Mouse (Mus musculus): ENCODE measurements around the gene Cnn3. TPM values are rescaled to one million over a fixed set of nuclear protein-coding genes. Genes with fewer than 3 reads are reported as not detected.
A peak's percentile ranks its signal among the peaks of the same experiment; 100 is the strongest.

Cnn3 gene
- polyA plus RNA-seq, 1 experiment from 2014 or later, result 643 TPM

DNA sequence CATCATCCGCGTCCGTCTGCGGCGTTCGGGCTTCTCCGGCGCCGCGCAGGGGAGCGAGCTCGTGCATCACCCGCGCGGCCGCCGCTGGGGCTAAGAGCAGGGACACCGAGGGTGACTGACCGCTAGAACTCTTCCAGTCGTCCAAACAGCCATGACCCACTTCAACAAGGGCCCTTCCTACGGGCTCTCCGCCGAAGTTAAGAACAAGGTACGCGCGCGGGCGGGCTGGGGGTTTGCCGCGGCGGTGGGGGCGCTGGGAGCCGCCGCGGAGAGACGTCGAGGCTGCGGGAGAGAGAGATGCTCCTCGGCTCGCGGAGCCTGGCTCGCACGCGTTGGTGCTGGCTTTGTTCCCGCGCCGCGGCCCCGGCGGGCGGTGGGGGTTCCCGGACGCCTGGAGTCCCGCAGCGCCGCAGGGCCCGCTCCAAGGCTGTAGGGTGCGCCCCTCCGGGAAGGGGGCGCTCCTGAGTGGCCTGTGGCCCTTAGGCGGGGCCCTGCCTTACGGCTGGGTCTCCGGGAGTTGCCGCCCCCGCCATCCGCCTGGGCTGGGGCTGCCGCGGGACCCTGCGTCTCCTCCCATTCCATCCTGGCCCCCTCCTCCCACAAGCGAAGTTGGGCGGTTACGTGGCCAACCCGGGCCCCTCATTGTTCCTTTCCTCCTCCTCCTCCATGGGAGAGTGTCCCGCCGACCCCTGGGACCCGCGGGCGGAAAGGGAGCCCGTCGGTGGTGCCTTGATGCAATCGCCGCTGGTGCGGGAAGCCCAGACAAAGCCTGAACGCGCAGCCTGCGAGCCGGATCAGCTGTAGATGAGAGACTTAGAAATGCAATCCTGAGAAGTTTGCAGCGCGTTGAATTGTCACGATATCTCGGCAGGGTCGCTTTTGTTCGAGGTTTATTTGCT lies 573 bp downstream of the Cnn3 start:
- Histone ChIP-seq H3K4me1 (replicated peaks) (peaks cover 45% of the 10 kb centered on the region), H3K4me3 (peak overlapping the region; percentile 93), H3K9ac (peak overlapping the region; percentile 97), H3K9me3 (no peaks in the 10 kb centered on the region), H3K27ac (replicated peaks) (peak overlapping the region; percentile 99), H3K36me3 (no peaks in the 10 kb centered on the region), H3K4me2 (peak overlapping the region; percentile 79), H3K27me3 (no peaks in the 10 kb centered on the region)
- under 1% methylated on average over 91 of the region's 93 CpGs for WGBS
- peak; percentile 81 for ATAC-seq (ENCODE audit: low read depth)

GRCm38 (mm10) chr3:121427520-121427908 lies 1.2 kb downstream of the Cnn3 start:
- H3K9ac ChIP-seq, result peak overlapping the region; percentile 97
- no peaks in the 10 kb centered on the region for H3K36me3 ChIP-seq
- ATAC-seq (ENCODE audit: low read depth), result peak; percentile 74
- peak overlapping the region; percentile 93 for H3K4me3 ChIP-seq
- peaks cover 52% of the 10 kb centered on the region for H3K4me1 ChIP-seq (replicated peaks)
- no peaks in the 10 kb centered on the region for H3K9me3 ChIP-seq
- H3K4me2 ChIP-seq, result peak overlapping the region; percentile 79
- H3K27me3 ChIP-seq, result no peaks in the 10 kb centered on the region
- WGBS, result 0% methylated on average over 13 of the region's 13 CpGs
- peak overlapping the region; percentile 99 for H3K27ac ChIP-seq (replicated peaks)

DNA sequence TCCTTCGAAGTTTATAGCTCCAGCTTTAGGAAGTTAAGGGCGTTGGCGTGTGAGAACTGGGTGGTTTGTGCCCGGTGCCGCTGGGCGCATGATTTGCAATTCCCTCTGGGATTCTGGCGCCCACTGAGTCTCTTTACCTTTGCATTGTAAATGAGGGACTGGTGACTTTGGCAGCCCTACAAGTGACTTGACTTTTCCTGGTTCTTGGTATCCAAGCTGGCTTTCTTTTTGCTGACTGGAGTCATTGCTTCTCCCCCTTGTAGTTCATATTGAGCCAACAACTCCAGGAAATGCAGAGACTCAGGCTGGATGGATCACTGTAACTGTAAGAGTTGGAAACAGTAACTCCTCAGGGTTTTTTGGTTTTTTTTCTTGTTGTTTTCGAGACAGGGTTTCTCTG lies 1.9 kb downstream of the Cnn3 start:
- peak overlapping the region; percentile 99 for H3K27ac ChIP-seq (replicated peaks)
- H3K4me1 ChIP-seq (replicated peaks), result peaks cover 59% of the 10 kb centered on the region
- no peak for ATAC-seq (ENCODE audit: low read depth)
- 7% methylated on average over 8 of the region's 8 CpGs for WGBS
- no peaks in the 10 kb centered on the region for H3K27me3 ChIP-seq
- H3K36me3 ChIP-seq, result no peaks in the 10 kb centered on the region
- H3K4me3 ChIP-seq, result peak overlapping the region; percentile 93
- no peaks in the 10 kb centered on the region for H3K9me3 ChIP-seq
- peak overlapping the region; percentile 79 for H3K4me2 ChIP-seq
- H3K9ac ChIP-seq, result peak overlapping the region; percentile 97

- no peak for ATAC-seq (ENCODE audit: low read depth)
- Histone ChIP-seq H3K36me3 (no peaks in the 10 kb centered on the region), H3K4me3 (peak overlapping the region; percentile 93), H3K4me2 (peak overlapping the region; percentile 79), H3K9me3 (no peaks in the 10 kb centered on the region), H3K27ac (replicated peaks) (peak overlapping the region; percentile 99), H3K9ac (peak overlapping the region; percentile 97), H3K27me3 (no peaks in the 10 kb centered on the region), H3K4me1 (replicated peaks) (peaks cover 65% of the 10 kb centered on the region)
- 52% methylated on average over 11 of the region's 11 CpGs for WGBS
These were observed 2.5 kb downstream of the Cnn3 start for GRCm38 (mm10) chr3:121428696-121429259.

GRCm38 (mm10) chr3:121429469-121429868 lies 3.2 kb downstream of the Cnn3 start:
- Histone ChIP-seq H3K9me3 (no peaks in the 10 kb centered on the region), H3K27ac (replicated peaks) (0 out of 2 replicates have a peak overlapping the region, but pooled peaks have one; percentile 25), H3K4me1 (replicated peaks) (peaks cover 71% of the 10 kb centered on the region), H3K4me2 (peak overlapping the region; percentile 79), H3K36me3 (no peaks in the 10 kb centered on the region), H3K9ac (peak overlapping the region; percentile 97), H3K4me3 (peak overlapping the region; percentile 93), H3K27me3 (no peaks in the 10 kb centered on the region)
- no peak for ATAC-seq (ENCODE audit: low read depth)
- 26% methylated on average over 3 of the region's 3 CpGs for WGBS

DNA sequence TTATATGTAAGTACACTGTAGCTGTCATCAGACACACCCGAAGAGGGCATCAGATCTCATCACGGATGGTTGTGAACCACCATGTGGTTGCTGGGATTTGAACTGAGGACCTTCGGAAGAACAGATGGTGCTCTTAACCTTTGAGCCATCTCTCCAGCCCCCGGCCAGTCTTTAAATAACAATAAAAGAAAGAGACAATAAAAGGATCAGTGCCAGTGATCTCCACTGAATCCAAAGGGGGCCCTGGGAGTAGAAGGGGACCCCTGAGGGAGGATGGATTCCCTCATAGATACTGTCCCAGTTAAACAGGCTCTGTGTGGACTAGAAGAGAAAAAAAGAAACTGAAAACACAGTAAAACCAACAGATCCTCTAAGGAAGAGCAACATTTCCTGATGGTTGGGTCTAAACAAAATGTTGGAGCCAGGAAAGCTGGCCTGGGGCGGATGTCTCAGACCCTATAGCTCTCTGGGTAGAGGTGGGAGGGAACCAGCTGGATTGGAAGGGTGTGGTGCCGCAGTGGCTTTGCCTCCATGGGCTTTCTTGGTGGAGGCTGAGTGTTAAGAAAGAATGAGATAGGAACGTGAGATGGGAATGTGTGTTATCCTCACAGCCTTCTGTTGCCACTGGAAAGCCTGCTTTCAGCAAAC lies 4.1 kb downstream of the Cnn3 start:
- Histone ChIP-seq H3K4me3 (0 out of 2 replicates have a peak overlapping the region, but pooled peaks have one; percentile 93), H3K9ac (peak overlapping the region; percentile 22; the same call in 1 of the 2 replicates), H3K9me3 (no peaks in the 10 kb centered on the region), H3K4me2 (peak overlapping the region; percentile 79), H3K4me1 (replicated peaks) (peaks cover 78% of the 10 kb centered on the region), H3K27ac (replicated peaks) (peak overlapping the region; percentile 25; the same call in 1 of the 2 replicates), H3K27me3 (no peaks in the 10 kb centered on the region), H3K36me3 (no peaks in the 10 kb centered on the region)
- 21% methylated on average over 7 of the region's 7 CpGs for WGBS
- ATAC-seq (ENCODE audit: low read depth), result no peak

GRCm38 (mm10) chr3:121433359-121433758 lies 7.1 kb downstream of the Cnn3 start:
- H3K9me3 ChIP-seq, result no peaks in the 10 kb centered on the region
- H3K9ac ChIP-seq, result no peak overlapping the region
- H3K36me3 ChIP-seq, result no peaks in the 10 kb centered on the region
- no peak overlapping the region for H3K4me3 ChIP-seq
- WGBS, result 87% methylated on average over 6 of the region's 6 CpGs
- H3K4me2 ChIP-seq, result 0 out of 2 replicates have a peak overlapping the region, but pooled peaks have one; percentile 25
- peaks cover 94% of the 10 kb centered on the region for H3K4me1 ChIP-seq (replicated peaks)
- H3K27me3 ChIP-seq, result no peaks in the 10 kb centered on the region
- H3K27ac ChIP-seq (replicated peaks), result peak overlapping the region; percentile 71
- ATAC-seq (ENCODE audit: low read depth), result no peak

- 47% methylated on average over 8 of the region's 8 CpGs for WGBS
- H3K27ac ChIP-seq (replicated peaks), result peak overlapping the region; percentile 71
- 0 out of 2 replicates have a peak overlapping the region, but pooled peaks have one; percentile 41 for H3K9ac ChIP-seq
These were observed 7.8 kb downstream of the Cnn3 start for GRCm38 (mm10) chr3:121433968-121434533.

GRCm38 (mm10) chr3:121435296-121435695 lies 9.0 kb downstream of the Cnn3 start:
- no peaks in the 10 kb centered on the region for H3K27me3 ChIP-seq
- H3K9me3 ChIP-seq, result no peaks in the 10 kb centered on the region
- peak overlapping the region; percentile 71 for H3K27ac ChIP-seq (replicated peaks)
- no peak overlapping the region for H3K9ac ChIP-seq
- peaks cover 94% of the 10 kb centered on the region for H3K4me1 ChIP-seq (replicated peaks)
- no peak overlapping the region for H3K4me3 ChIP-seq
- H3K36me3 ChIP-seq, result no peaks in the 10 kb centered on the region
- 55% methylated on average over 5 of the region's 5 CpGs for WGBS
- peak overlapping the region; percentile 25 for H3K4me2 ChIP-seq
- ATAC-seq (ENCODE audit: low read depth), result peak; percentile 38; the same call in 1 of the 2 replicates

More at GRCm38 (mm10) chr3:121433968-121434533, 7.8 kb downstream of the Cnn3 start:
- H3K4me1 ChIP-seq (replicated peaks), result peaks cover 94% of the 10 kb centered on the region
- ATAC-seq (ENCODE audit: low read depth), result no peak
- no peaks in the 10 kb centered on the region for H3K36me3 ChIP-seq
- H3K4me3 ChIP-seq, result no peak overlapping the region
- no peaks in the 10 kb centered on the region for H3K27me3 ChIP-seq
- H3K4me2 ChIP-seq, result peak overlapping the region; percentile 25
- H3K9me3 ChIP-seq, result no peaks in the 10 kb centered on the region

- no peak overlapping the region for H3K4me3 ChIP-seq
- H3K36me3 ChIP-seq, result peaks cover 11% of the 10 kb centered on the region
- H3K9me3 ChIP-seq, result no peaks in the 10 kb centered on the region
- peaks cover 83% of the 10 kb centered on the region for H3K4me1 ChIP-seq (replicated peaks)
- no peak for ATAC-seq (ENCODE audit: low read depth)
- no peak overlapping the region for H3K4me2 ChIP-seq
- WGBS, result 88% methylated on average over 7 of the region's 7 CpGs
- 0 out of 2 replicates have a peak overlapping the region, but pooled peaks have one; percentile 9 for H3K27ac ChIP-seq (replicated peaks)
- no peaks in the 10 kb centered on the region for H3K27me3 ChIP-seq
- no peak overlapping the region for H3K9ac ChIP-seq
These were observed 10.8 kb downstream of the Cnn3 start for GRCm38 (mm10) chr3:121437070-121437469.

DNA sequence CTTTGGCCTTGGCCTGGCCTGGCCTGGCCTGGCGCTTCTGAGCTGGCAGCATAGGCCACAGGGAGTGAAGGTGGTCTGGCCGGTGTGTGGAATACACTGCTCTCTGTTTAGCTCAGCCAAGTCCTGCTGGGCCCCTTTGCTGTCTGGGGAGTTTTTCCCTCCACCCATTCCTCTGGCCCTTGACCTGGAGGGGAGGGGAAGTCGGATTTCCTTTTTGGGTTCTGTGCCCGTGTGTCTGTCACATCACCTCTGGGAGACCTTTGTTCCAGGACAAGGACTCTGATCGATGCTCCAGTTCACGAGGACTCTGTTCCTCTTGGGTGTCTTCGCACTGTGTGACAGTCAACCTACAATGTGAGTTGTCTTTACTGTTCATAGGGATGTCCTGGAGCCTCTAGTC lies 11.7 kb downstream of the Cnn3 start:
- no peaks in the 10 kb centered on the region for H3K27me3 ChIP-seq
- no peak overlapping the region for H3K9ac ChIP-seq
- 81% methylated on average over 7 of the region's 7 CpGs for WGBS
- no peak overlapping the region for H3K4me3 ChIP-seq
- no peak overlapping the region for H3K4me2 ChIP-seq
- peaks cover 16% of the 10 kb centered on the region for H3K36me3 ChIP-seq
- H3K4me1 ChIP-seq (replicated peaks), result peaks cover 81% of the 10 kb centered on the region
- 0 out of 2 replicates have a peak overlapping the region, but pooled peaks have one; percentile 34 for H3K27ac ChIP-seq (replicated peaks)
- no peak for ATAC-seq (ENCODE audit: low read depth)
- H3K9me3 ChIP-seq, result no peaks in the 10 kb centered on the region
